Mouse (Mus musculus): ENCODE data around the gene Kcnmb4.

DNA sequence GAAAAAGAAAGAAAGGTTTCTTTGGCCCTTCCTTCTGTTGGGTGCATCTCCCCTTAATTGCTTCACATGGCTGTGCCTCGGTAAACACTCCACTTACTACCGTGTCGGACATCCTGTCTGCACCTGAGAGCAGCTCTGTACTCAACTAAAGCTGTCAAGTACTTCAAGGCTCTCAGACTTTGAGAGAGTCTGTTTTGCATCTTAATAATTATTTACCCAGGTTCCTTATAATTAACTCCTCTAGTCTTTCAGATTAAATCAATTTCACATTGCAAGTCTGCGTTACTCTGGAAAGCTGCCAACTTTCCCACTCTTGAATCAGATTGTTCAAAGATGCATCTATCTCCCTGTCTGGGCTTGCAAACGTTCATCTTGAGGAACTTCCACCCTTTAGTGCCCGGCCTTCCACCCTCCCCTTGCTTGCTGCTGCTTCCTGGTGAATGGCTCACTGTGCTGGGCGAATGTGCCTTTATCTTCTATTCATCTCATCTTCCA, 87.2 kb downstream of the Kcnmb4 start:
- TF ChIP-seq CTCF (IDR thresholded peaks at IDR 0.05; ENCODE audit: extremely low read depth, insufficient read depth, insufficient read length, insufficient replicate concordance) (no peak), POLR2A (IDR thresholded peaks at IDR 0.05; ENCODE audit: low read depth, low read length) (no peak)
